Mouse (Mus musculus) retina, embryonic 14.5 days (tissue): ENCODE results near the gene Ripor2.

ENCODE experiments used
- DNase-seq: peaks from one replicate; pipeline ENCODE4 v3.0.0-alpha.2; 2015; ENCODE audit warnings: low spot score

Gene Ripor2

DNA sequence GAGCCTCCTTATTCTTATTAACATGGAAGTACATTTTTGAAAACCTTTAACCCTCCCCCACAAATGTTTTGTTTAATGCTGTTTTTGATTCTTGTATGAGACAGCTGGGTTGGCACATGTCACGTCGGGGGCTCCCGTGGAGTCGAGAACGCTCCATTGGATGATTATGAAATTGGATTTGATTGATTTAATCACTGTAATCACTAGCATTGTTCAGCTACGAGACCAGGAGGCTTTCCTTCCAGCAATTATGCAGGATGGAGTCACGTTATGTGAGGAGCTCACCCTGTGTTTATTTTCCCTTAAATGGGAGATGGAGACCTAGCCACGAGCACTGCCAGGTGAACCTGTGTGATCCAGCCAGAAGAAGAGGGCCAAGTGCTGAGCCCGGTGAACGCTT is at the start of gene Ripor2:
Gene Ripor2 (plus strand): TSS at position 357 of the 400 bp plus-strand sequence.
- DNase-seq: peak; percentile 61

DNA sequence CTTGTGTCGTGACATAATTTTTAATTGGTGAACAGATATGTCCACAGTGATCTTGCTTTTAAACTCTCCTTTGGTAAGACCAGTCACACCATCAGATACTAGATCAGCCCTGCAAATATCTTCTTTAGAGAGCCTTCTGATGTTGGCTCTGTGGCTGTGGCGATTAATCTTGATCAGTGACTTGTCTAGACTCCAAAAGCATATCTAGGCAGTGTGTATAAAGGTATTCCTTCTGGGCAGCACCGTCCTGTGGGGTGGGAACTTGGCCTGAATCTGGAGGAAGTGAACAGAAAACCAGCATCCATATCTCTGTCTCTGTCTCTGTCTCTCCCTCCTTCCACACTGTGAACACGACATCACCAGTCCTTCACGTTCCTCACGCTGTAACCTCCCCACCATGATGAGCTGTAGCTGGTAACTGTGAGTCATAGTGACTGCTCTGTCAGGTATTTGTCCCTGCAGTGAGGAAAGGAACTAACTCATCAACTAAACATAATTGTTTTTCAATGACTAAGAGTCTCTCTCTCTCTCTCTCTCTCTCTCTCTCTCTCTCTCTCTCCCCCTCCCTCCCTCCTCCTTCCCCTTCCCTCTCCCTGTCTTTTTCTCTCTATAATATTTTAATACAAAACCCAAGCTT is 45.3 kb upstream of the Ripor2 start:
- no peak for DNase-seq

DNA sequence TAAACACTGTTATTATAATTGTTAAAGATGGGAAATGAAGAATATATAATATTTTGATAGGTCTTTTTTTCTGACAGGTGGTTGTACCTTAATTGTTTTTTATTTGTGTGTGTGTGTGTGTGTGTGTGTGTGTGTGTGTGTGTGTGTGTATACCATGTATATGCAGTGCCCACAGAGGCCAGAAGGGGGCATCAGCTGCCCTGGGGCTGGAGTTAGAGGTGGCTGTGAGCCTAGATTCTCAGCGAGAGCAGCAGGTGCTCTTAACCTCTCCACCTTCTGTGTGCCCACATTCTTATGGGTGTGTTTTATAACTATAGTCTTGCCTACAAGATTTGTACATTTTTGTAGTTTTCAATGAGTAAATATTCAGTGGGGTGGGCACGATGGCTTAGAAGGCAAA is 44.0 kb upstream of the Ripor2 start:
- DNase-seq: no peak

DNA sequence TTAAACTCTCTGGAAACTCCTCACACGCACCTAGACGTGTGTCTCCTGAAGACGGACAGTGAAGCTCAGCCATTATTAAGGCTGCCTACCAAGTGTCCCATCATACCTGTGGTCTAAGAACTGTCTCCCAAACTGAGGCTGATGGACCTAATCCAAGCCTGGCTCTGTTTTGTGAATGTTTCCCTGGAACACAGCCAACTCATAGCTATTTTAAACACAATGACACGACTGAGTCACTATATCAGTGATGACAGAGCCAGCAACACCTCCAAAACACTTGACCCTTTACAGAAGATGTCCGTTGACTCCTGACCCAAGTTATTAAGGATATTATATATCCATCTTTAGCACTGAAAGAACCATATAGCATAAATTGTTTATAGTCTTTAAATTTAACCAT is 43.0 kb upstream of the Ripor2 start:
- DNase-seq: no peak

DNA sequence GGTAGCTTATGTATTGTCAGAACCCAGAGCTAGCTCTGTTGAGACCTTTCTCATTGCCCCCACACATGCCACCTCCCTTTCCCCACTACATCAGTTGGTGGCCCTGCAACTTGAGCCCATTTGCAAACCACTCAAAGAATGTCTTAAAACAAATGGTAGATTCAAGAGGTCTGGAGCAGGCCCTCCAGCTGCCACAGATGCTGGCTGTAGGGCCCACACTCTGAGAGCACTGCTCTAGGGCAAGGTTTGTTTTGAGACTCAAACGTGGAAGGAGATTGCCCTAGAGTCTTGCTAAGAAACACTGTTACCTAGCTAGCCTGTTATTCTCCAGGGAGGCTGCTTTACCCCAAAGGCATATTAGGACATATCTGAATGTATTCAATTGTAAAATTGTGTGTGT is 36.3 kb upstream of the Ripor2 start:
- DNase-seq: no peak

DNA sequence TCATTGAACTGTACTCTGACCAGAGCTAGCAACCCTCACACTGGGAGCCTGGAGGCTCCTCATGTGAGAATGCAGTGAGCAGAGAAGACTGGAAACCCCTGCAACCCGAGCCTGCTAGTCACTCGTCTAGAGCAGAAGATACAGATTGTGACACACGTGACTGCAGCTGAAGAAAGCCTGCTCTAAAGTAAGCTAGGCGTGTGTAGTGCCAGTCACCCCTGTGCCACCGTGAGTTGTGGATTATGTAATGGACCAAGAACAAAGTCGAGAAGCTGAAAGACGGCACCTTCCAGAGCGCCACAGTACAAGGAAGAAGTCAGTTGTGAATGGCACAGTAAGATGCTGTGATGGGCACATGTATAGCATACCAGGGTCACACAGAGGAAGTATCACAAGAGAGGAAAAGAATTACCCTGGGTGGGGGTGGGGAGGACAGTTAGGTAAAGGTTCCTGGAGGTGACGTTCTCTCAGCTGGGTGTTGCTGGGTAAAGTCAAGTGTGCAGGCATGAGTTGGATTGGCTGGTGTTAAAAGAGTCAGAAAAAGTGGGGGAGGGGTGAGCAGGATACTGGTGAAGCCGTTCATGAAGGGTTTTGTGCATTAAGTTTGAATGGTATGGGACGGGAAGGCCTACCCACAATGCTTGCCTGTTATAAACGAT is 35.1 kb upstream of the Ripor2 start:
- no peak for DNase-seq

DNA sequence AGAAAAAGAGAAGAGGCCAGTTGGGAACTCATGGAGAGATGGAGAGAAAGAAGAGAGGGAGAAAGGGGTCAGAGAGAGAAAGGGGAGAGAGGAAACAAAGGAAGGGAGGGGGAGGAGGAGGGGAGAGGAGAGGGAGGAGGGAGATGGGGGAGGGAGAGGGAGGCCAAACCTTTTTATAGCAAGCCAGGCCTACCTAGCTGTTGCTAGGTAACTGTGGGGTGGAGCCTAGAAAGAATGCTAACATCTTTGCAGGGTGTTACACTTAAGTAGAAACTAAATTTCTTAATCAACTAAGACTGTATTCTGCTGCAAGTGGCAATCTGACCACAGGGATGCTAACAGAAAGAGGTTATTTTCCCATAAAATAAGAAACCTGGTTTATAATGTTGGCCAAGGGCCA is 33.1 kb upstream of the Ripor2 start:
- DNase-seq: no peak

DNA sequence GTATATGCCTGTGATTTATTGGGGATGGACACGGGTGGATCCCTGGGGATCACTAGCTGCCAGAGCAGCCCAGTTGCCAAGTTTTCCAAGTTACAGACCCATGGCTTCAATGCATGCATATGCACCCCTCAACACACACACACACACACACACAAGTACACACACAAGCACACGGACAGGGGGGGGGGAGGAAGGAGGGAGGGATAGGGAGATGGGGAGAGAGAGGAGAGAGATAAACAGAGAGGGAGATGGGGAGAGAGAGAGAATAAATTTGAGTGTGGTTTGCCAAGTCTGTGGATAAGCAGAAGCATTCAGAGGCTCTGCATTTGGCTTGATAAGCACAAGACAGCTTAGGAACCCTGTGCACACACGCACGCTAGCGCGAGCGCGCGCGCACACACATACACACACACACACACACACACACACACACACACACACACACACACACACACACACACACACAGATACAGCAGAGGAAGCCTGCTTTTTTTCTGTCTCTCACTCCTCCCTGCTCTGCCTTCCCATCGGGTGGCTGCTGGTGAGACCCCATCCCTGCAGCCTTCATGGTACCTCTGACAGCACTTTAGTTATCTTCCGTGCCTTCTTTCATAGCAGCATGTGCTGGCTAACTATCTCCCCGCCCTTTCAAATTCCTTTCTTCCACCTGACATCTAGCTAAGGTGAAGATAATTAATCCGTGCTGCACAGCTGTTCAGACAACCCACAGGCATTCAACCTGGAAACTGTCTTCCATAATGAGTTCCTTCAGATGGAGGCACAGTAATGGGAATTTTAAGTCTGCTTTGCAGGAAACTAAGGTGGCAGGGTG is 30.7 kb upstream of the Ripor2 start:
- no peak for DNase-seq

DNA sequence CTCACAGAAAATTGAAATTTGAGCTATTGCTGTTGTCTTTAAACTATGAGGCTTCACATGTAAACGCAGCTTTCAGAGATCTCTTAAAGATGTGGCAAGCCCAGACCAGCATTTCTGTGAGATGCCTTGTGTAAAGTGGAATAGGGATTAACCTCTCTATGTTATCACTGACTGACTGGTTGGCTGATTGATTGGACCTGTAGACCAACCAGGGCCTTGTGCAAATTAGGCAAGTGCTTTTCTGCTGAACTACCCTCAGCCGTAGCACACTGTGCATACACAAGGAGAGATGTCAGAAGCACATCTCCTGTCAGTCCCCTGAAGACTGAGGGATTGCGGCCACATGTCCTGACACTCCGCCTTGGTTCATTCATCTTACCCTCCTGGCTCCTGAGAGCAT is 29.9 kb upstream of the Ripor2 start:
- no peak for DNase-seq

DNA sequence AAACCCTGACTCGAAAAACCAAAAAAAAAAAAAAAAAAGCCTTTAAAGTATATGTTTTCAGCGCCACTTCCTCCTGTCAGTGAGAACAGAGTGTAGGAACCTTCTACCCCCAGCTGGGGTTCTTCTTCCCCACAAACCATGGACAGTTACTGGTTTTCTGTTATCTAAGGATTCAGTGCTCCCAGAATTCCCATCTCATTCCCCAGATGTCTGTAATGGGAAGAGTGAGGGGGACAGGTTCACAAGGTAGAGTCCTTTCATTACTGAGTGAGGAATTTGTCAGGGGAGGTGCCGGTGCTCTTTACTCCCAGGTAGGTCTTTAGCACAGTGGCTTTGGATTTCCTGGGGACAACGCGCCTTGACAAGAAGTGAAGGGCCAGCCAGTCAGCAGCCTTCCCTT is 20.6 kb upstream of the Ripor2 start:
- DNase-seq: no peak

DNA sequence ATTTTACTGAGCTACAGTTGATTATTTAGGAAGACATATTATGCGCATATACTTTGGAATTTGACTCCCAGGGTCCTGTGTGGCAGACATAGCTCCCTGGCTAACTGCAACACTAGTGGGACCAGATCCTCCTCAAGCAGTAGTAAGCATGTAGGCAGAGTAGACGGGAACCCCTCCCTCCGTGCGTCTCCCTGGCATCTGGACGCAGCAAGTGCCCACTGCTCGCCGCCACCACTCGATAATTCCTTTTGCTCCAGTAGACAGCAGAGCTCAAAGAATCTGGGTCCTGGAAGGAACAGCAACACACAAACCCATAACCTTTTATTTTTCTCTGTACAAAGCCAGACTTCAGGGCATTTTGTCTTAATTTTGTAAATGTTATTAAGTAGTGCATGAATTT is 17.3 kb upstream of the Ripor2 start:
- DNase-seq: peak; percentile 33

DNA sequence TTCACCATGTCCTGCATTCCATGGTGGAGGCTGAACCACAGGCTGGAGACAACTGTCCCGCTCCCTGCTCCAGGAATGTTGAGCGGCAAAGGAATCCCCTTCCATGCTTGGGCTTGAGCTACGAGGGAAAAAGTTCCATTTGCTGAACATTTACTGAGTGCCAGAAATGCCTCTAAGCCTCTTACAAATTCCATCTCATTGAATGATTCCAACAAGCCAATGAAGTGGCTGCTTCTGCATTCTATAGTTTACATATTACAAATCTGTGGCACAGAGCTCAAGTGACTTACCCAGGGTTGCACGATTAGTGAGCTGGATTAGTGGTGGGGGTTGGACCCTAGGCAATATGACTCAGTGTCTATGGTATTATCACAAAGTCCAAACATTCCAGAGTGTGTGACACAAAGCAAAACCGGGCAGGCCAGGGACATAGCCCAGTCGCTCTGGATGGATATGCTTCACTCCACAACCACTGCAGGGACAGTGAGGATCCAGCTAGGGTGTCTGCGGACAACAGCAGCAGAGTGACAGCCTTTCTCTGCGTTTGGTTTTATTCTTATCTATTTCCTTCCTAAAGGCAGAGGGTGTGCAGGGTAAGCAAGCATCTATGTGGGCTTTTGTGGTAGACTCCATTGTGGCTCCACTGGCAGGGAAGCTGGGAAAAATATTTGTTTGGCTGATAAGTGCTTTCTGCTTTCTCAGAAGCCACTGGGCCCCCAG is 16.6 kb upstream of the Ripor2 start:
- DNase-seq: no peak

DNA sequence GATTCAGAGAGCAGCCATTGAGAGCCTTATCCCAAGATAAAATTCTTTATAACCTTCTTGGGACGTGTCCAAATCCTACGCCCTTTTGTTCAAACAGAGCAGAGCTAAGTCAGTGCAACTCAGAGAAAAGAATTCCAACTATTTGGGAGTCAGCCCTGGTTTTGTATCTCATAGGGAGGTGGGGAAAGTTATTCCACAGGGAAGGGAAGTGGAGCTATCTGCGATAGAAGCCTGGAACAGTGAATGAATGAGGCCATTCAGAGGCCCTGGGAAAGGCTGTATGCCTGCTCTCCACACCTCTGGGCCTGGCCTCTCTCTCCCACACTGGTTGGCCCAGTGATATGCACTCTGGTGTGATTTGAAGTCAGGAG is 16.1 kb upstream of the Ripor2 start:
- no peak for DNase-seq

DNA sequence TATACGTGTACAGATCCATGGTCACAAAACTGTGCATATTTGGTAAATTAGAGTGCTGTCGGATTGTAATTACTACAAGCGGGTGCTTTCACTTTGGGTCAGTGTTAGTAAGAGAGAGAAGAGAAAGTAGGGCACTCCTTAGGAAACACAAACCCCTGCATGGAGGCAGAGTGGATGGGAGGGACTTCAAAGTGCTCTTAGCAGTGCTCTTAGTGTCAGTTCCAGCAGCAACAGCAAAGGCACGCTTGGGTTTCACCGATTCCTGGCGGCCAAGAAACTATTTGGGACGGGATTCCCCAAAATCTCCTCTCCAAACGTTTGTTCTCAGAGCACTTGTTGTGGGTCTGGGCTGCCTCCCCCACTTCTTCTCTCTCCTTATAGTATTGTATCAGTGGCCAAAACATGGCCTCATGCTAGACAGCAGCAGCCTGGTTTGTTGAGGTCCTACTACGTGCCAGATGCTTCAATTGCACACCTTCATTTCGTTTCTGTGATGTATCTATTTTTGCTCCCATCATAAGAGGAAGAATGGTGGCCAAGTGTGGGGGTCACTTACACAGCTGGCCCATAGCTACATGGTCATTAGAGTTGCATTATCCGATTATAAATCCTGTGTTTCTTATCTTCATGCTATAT is 14.7 kb upstream of the Ripor2 start:
- no peak for DNase-seq

DNA sequence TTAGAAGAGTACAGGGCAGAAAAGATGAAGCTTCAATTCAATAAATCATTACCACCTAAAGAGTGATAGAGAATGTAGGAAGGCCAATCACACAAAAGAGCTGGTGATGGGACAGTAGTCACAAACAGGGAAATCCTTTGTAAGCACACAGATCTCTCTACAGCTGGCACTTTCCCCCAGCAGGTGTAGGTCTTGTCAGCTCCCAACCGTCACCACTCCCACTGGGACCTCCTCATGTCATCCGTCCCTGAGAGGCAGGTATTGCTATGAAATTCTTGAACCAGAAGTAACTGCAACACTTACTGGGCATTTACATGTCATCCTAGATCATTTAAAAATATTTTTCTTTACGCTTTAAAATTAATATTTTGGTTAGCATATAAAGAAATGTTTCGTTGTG is 12.9 kb upstream of the Ripor2 start:
- no peak for DNase-seq

DNA sequence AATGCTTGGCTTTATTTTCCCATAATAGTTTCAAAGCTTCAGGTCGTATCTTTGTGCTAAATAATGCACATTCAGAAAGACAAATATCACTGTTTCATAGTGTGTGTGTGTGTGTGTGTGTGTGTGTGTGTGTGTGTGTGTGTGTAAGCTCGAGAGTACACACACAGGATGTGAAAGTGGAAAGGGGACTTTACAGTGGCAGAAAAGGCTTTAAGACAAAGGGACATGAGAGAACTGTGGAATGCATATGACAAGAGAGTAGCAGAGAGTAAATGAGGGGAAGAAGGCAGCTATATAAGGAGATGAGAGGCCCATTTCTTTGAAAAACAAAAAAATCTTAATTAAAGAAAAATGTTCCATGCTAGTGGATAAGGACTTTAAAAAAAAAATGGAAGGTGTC is 11.3 kb upstream of the Ripor2 start:
- no peak for DNase-seq

DNA sequence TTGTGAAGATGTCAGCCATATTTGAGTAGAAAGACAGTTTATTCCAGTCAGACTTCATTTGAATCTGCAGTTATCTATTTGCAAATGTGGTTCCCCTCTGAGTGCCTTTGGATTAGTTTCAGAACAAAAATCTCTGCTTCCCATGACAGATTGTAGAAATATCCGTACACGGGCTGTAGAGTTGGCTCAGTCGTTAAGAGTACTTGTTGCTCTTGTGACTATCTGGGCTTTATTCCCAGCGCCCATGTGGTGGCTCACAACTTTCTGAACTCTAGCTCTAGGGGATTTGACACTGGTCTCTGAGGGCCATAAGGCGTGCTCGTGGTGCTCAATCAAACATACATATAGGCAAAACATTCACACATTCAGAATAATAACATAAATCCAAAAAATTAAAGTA is 10.1 kb upstream of the Ripor2 start:
- no peak for DNase-seq

DNA sequence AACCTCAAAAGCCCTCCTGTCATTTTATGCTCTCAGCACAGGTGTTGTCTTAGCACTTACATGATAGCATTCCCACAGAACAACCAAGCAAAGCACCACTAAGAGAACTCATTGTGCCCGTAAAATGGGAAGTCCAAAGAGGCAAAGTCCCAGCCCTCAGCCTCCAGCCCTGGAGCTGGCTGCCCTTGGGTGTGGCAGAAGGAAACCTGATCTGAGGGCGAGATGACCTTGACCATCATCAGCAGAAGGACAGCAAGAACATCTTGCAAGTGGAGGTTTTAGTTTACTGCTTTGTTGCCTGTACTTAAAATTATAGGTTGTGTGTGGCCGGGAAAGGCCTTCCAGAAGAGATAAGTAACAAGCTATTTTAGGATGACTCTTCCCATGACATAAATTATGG is 6.9 kb upstream of the Ripor2 start:
- no peak for DNase-seq

DNA sequence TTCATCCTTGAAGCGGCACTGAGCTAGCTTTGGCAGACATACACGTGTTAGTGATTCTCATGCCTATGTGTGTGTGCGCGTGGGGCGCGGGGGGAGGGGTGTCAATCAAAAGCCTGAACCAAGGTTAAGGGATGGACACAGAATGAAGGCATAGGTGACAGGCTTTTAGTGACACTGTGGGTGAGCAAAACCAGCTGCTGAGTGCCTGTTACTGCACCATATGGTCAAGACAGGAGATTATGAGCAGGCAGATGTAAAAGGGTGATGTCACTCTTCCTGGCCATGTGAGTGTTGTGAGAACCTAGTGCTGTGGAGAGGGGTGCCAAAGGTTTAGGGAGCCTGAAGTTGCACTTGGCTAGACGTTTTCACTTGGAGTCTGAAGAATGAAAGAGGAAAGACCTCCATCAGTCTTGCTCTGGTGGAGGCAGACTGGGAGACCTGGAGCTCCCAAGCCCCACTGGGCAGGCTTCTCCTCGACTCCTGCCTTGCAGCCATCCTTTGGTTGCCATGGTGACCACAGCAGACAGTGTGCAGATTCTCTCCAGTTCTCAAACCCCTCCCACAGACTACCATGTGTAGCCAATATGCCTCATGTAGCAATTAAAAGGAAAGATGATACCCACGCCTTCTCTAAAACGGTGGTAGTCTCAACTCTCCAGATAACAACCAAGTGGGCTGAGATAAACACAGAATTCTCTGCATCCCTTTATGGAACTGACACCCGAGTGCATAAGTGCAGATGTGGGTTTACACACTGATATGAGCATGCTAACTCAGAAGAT is 5.5 kb upstream of the Ripor2 start:
- peak; percentile 78 for DNase-seq

DNA sequence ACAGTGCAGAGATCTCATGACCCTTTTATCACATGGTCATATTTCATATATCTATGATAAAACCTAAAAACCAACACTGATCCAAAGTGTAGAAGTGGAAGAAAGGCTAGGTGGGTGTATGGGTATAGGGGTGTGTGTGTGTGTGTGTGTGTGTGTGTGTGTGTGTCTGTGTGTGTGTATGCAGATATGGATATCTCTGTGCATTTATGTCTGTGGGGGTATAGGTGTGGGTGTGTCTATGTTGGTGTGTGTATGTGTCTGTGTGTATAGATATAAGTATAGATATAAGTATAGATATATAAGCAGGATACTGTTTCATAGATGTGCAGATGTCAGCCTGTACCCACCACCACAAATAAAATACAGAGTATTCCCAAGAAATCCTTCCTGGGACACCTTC is 3.7 kb upstream of the Ripor2 start:
- DNase-seq: no peak

DNA sequence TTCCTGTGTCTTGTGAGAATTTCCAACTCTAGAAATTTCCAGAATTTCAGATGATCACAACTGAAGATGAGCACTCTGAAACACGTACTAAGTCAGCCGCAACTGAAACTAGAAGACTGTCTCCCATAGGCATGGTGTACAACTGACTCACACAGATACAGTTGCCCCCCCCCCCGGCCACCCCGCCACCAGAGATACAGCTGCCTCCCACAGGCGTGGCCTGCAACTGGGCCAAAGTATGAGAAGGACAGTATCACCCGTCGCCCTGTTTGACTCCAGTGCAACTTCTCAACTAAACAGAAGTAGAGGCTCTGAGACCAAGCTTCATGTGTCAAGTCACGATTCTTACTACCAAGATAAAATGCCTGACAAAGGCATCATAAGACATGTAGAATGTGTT is 1.2 kb upstream of the Ripor2 start:
- DNase-seq: no peak
